Mouse (Mus musculus) bone marrow, adult 2 months (tissue): ENCODE results near the gene Anapc11. TPM values are rescaled to one million over a fixed set of nuclear protein-coding genes. Genes with fewer than 3 reads are reported as not detected.

Source experiments
- H3K27ac ChIP-seq: fragments of 200-500 bp; 2 replicates; pipeline ENCODE4 v1.5.1; 2012; ENCODE audit warnings: low read depth, mild to moderate bottlenecking, control low read depth, inconsistent platforms, low read length; ENCODE audit not compliant: control insufficient read depth, poor library complexity, insufficient read depth
- H3K4me1 ChIP-seq: fragments of 200-500 bp; 2 replicates; pipeline ENCODE4 v1.6.1; 2011; ENCODE audit warnings: low read length; ENCODE audit not compliant: control insufficient read depth, insufficient read depth
- H3K4me3 ChIP-seq: fragments of 200-500 bp; replicated peaks from 2 replicates; pipeline ENCODE3; 2011; ENCODE audit warnings: mild to moderate bottlenecking, low read depth, low read length, control low read depth; ENCODE audit not compliant: control insufficient read depth
- CTCF ChIP-seq: fragments of 200-500 bp; IDR thresholded peaks from 2 replicates; pipeline ENCODE4 v1.5.1; 2011; ENCODE audit warnings: low read length, control low read depth; ENCODE audit not compliant: control insufficient read depth, insufficient read depth
- POLR2A ChIP-seq: fragments of 200-500 bp; IDR thresholded peaks from 2 replicates; pipeline ENCODE4 v1.6.1; 2011; ENCODE audit warnings: low read depth, mild to moderate bottlenecking, control low read depth, low read length, borderline replicate concordance; ENCODE audit not compliant: control insufficient read depth
- WGBS: fragments of 180-500 bp; shearing (Covaris S2); methylation state at CpG from one replicate; pipeline ENCODE4 v1.1.7; 2018; 5-methylcytosine and 5-hydroxymethylcytosine counted together
- polyA plus RNA-seq: library from polyadenylated mRNA; stranded (reverse); fragments of >200 nt; gene quantifications from 2 replicates; pipeline ENCODE4 v1.2.4, GENCODE M21; 2011; ENCODE audit warnings: low replicate concordance; ENCODE audit not compliant: missing spikeins, insufficient read depth, insufficient read length

Gene Anapc11
- polyA plus RNA-seq, 1 experiment: 32.6 TPM

- 67% methylated on average over 7 of the region's 7 CpGs for WGBS
- H3K27ac ChIP-seq: no peak overlapping the region
- TF ChIP-seq POLR2A: no peak
- 0 out of 2 replicates have a peak, but pooled peaks have one; percentile 12 for TF ChIP-seq CTCF
- peaks cover 4% of the 10 kb centered on the region for H3K4me1 ChIP-seq
- H3K4me3 ChIP-seq: no peak overlapping the region
These were observed 20.8 kb upstream of the Anapc11 start for GRCm38 (mm10) chr11:120577211-120578023.

GRCm38 (mm10) chr11:120578024-120578693 is 20.1 kb upstream of the Anapc11 start:
- Histone ChIP-seq H3K27ac (no peak overlapping the region), H3K4me1 (peaks cover 6% of the 10 kb centered on the region), H3K4me3 (no peak overlapping the region)
- 84% methylated on average over 10 of the region's 10 CpGs for WGBS
- no peak for TF ChIP-seq CTCF
- TF ChIP-seq POLR2A: no peak

- H3K4me1 ChIP-seq: peaks cover 6% of the 10 kb centered on the region
- no peak for TF ChIP-seq POLR2A
- TF ChIP-seq CTCF: no peak
- WGBS: 88% methylated on average over 11 of the region's 11 CpGs
- H3K4me3 ChIP-seq: no peak overlapping the region
- H3K27ac ChIP-seq: no peak overlapping the region
These were observed 19.5 kb upstream of the Anapc11 start for GRCm38 (mm10) chr11:120578694-120579243.

GRCm38 (mm10) chr11:120579316-120580107 is 18.7 kb upstream of the Anapc11 start:
- TF ChIP-seq POLR2A: no peak
- peak; percentile 73 for TF ChIP-seq CTCF
- H3K27ac ChIP-seq: peak overlapping the region; percentile 62

GRCm38 (mm10) chr11:120580190-120580589 is 18.0 kb upstream of the Anapc11 start:
- H3K27ac ChIP-seq: peak overlapping the region; percentile 97
- peaks cover 4% of the 10 kb centered on the region for H3K4me1 ChIP-seq
- H3K4me3 ChIP-seq: peak overlapping the region; percentile 91
- WGBS: 31% methylated on average over 7 of the region's 7 CpGs
- TF ChIP-seq POLR2A: no peak
- no peak for TF ChIP-seq CTCF

More at GRCm38 (mm10) chr11:120579316-120580107, 18.7 kb upstream of the Anapc11 start:
- peak overlapping the region; percentile 91 for H3K4me3 ChIP-seq
- 67% methylated on average over 15 of the region's 15 CpGs for WGBS
- H3K4me1 ChIP-seq: peaks cover 4% of the 10 kb centered on the region

- TF ChIP-seq POLR2A: no peak
- TF ChIP-seq CTCF: no peak
- H3K4me1 ChIP-seq: peaks cover 4% of the 10 kb centered on the region
- H3K27ac ChIP-seq: peak overlapping the region; percentile 97
- H3K4me3 ChIP-seq: peak overlapping the region; percentile 91
- WGBS: under 1% methylated on average over 44 of the region's 44 CpGs
These were observed 17.3 kb upstream of the Anapc11 start for GRCm38 (mm10) chr11:120580871-120581331.

- WGBS: under 1% methylated on average over 68 of the region's 75 CpGs
- TF ChIP-seq CTCF (peak; percentile 23; the same call in 1 of the 2 replicates), POLR2A (peak; percentile 91)
- Histone ChIP-seq H3K4me1 (peaks cover 4% of the 10 kb centered on the region), H3K4me3 (peak within 1 kb of the TSS; percentile 91), H3K27ac (peak within 1 kb of the TSS; percentile 97)
These were observed 16.5 kb upstream of the Anapc11 start, which contains the start of gene Arhgdia for GRCm38 (mm10) chr11:120581490-120582267. Arhgdia (minus strand) TSS chr11:120581624.
